Mouse (Mus musculus) forebrain, embryonic 11.5 days (tissue): Measurements from ENCODE around the gene Plekhh1. TPM values are rescaled to one million over a fixed set of nuclear protein-coding genes. Genes with fewer than 3 reads are reported as not detected.
A peak's percentile ranks its signal among the peaks of the same experiment; 100 is the strongest.

Experiments used
- ATAC-seq: fragments of 200-750 bp; cut with Nextera tagmentation; replicated peaks from 2 replicates; pipeline ENCODE4 v1.8.0; 2017; ENCODE audit warnings: moderate TSS enrichment; ENCODE audit not compliant: low FRiP score
- DNase-seq: peaks from one replicate; pipeline ENCODE4 v3.0.0-alpha.2; 2017; ENCODE audit warnings: low spot score
- H3K27ac ChIP-seq: fragments of 300-500 bp; sonication (generic); 2 replicates; pipeline ENCODE4 v1.5.1; 2014; ENCODE audit warnings: low read depth, low read length
- H3K27me3 ChIP-seq: fragments of 300-500 bp; sonication (generic); 2 replicates; pipeline ENCODE4 v1.6.1; 2014; ENCODE audit warnings: mild to moderate bottlenecking, low read length, mixed read lengths; ENCODE audit not compliant: control insufficient read depth, insufficient read depth
- H3K36me3 ChIP-seq: fragments of 300-500 bp; sonication (generic); 2 replicates; pipeline ENCODE4 v1.6.1; 2014; ENCODE audit warnings: mild to moderate bottlenecking, low read length, moderate library complexity, mixed read lengths; ENCODE audit not compliant: control insufficient read depth, insufficient read depth
- H3K4me1 ChIP-seq: fragments of 300-500 bp; sonication (generic); replicated peaks from 2 replicates; pipeline ENCODE4 v1.6.1; 2014; ENCODE audit warnings: low read length, mixed read lengths; ENCODE audit not compliant: control insufficient read depth, insufficient read depth
- H3K4me2 ChIP-seq: fragments of 300-500 bp; sonication (generic); 2 replicates; pipeline ENCODE4 v1.6.1; 2014; ENCODE audit warnings: low read depth, mild to moderate bottlenecking, low read length, moderate library complexity, mixed read lengths; ENCODE audit not compliant: severe bottlenecking
- H3K4me3 ChIP-seq: fragments of 300-500 bp; sonication (generic); 2 replicates; pipeline ENCODE4 v1.5.1; 2014; ENCODE audit warnings: low read depth, low read length
- H3K9ac ChIP-seq: fragments of 300-500 bp; sonication (generic); 2 replicates; pipeline ENCODE4 v1.6.1; 2014; ENCODE audit warnings: low read length
- H3K9me3 ChIP-seq: fragments of 300-500 bp; sonication (generic); 2 replicates; pipeline ENCODE4 v1.6.1; 2016; ENCODE audit warnings: low read length, mixed read lengths; ENCODE audit not compliant: control insufficient read depth
- WGBS: fragments of 180-500 bp; shearing (Covaris S2); extraction: QIAGEN DNeasy Blood & Tissue Kit; methylation state at CpG from one replicate; pipeline ENCODE4 v1.1.7; 2014; 5-methylcytosine and 5-hydroxymethylcytosine counted together
- polyA plus RNA-seq: library from polyadenylated mRNA; unstranded; fragments of >200 nt; fragmentation: Nextera tagmentation; extraction: Ambion mirVana; gene quantifications from 2 replicates; pipeline ENCODE4 v1.2.1, GENCODE M21; 2014

Plekhh1 gene
- polyA plus RNA-seq = 6.9 and 8.4 TPM in 2 replicates

DNA sequence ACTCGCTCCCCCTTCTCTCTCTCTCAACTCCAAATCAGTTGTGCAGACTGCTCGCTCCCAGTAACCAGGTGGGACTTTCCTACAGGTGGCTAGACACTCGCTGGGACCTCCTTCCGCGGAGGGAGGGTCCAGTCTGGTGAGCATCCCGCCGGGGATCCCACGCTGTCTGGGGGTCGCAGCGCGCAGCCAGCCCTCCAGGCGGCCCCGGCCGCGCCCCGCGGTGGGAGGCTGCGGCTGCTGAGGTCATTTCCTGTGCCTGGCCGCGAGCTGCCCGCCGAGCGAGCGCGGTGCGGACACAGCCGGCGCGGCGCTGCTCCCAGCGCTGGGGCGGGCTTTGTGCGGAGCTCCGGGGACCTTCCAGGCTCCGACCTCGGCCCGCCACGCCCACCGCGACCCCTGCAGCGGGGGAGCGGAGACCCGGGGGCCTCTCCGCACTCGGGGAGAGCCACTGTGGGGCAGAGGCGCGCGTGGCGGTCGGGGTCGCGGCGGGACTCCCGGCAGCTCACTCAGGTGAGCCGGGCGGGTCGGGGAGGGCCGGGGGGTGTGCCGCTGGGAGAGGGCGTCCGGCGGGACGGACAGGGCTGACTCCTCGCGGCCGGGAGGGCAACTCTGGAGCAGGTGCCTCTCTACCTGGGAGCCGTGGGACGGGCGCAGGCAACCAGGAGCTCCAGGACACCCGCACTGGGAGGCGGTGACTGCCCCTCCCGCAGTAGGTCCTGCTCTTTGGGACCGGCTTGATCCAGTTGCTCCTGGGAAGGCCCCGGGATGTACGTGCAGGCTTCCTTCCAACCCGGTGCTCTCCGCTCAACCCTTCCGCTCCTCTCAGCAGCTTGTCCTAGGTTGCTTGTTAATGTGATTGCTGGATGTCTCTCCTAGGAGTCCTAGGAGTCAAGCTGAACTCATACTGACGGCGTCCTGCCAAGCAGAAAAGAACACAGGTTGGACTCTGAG is at the start of gene Plekhh1:
TSS of gene Plekhh1 (plus strand) at position 253 of the 951 bp plus-strand sequence.
- Histone ChIP-seq H3K36me3 (no peaks in the 10 kb centered on the region), H3K4me3 (peak within 1 kb of the TSS; percentile 90), H3K27me3 (no peaks in the 10 kb centered on the region), H3K27ac (peak within 1 kb of the TSS; percentile 37; the same call in 1 of the 2 replicates), H3K9ac (peak within 1 kb of the TSS; percentile 93), H3K4me1 (no peaks in the 10 kb centered on the region), H3K4me2 (peak within 1 kb of the TSS; percentile 94), H3K9me3 (no peaks in the 10 kb centered on the region)
- under 1% methylated on average over 72 of the region's 80 CpGs for WGBS
- ATAC-seq (peak; percentile 91), DNase-seq (peak; percentile 85)

DNA sequence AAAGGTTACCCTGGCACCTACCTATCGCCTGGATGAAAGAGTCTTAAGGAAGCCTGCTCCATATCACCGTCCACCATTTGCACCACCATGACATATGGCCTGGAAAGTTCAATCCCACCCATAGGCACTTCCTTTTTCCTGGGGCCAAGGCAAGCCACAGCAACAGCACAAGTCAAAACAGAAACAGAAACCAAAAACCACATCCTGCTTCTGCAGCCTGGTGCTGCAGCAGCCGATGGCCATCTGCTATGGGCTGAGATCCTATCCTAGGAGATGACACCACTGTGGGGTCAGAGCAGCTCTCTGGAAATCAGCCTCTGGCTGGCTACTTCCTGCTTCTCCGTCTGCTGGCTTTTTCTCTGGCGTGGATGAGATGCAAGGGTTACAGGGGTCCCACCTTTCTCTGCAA is 48.3 kb upstream of the Plekhh1 start:
- Histone ChIP-seq H3K9ac (no peak overlapping the region), H3K36me3 (no peaks in the 10 kb centered on the region), H3K27me3 (no peaks in the 10 kb centered on the region), H3K4me1 (no peaks in the 10 kb centered on the region), H3K4me2 (no peak overlapping the region), H3K4me3 (no peak overlapping the region), H3K27ac (no peak overlapping the region), H3K9me3 (no peaks in the 10 kb centered on the region)
- no peak for DNase-seq
- 89% methylated on average over 5 of the region's 5 CpGs for WGBS
- ATAC-seq = no peak

DNA sequence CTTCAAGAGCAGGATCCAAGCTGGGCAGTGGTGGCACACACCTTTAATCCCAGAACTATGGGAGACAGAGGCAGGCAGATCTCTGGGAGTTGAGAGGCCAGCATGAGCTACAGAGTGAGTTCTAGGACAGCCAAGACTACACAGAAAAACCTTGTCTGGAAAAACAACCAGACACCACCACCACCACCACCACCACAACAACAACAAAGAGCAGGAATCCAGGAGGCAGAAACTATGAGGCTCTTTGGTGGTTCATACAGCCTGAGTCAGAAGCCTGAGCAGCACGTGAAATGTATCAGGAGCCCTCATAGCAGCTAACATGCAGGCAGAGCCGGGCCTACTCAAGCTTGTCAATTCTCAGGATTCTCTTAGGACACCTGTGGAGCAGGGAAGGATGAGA is 47.8 kb upstream of the Plekhh1 start:
- ATAC-seq = no peak
- DNase-seq = no peak
- Histone ChIP-seq H3K36me3 (no peaks in the 10 kb centered on the region), H3K4me3 (no peak overlapping the region), H3K9me3 (no peaks in the 10 kb centered on the region), H3K4me2 (no peak overlapping the region), H3K9ac (no peak overlapping the region), H3K27ac (no peak overlapping the region), H3K4me1 (no peaks in the 10 kb centered on the region), H3K27me3 (no peaks in the 10 kb centered on the region)
- 94% methylated on average over 2 of the region's 2 CpGs for whole genome bisulfite sequencing

DNA sequence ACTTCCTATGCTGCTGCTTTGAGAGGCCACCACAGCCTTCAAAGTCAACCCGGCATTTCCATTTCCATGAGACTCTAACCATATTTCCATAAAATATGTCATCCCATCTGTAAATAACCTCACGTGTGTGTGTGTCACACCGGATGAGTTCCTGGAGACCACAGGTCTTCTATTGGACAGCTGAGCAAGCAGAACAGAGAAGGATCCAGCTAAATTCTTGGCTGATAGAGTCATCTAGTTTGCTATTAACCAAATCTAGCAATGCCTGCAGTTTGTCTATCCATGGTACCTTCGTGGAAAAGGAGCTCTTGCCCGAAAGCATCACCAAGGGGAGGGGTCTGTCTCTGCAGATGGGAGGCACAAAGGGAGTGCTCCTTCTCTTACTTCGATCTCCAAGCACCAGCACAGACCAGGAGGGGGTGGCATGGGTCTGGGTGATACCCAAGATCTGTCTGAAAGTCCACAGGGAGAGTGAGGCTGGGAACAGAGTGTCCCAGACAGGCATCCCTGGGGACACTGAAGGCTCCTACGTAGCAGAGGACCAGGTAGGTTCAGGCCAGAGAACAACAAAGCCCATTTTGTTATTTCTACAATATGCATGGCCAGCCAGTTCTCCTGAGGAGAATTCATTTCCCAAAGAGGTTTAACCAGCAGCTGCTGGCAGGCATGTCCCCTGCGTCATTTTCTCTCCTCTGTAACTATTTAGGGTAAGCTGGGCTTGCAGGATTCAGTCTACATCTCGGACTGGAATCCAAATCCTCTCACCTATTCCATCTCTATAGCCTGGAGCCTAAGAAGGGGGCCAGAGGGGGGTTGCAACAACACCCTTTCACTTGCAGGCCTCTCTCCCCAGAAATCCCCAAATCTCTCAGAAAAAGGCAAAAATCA is 46.8 kb upstream of the Plekhh1 start:
- DNase-seq (no peak), ATAC-seq (no peak)
- Histone ChIP-seq H3K4me1 (no peaks in the 10 kb centered on the region), H3K4me3 (no peak overlapping the region), H3K9me3 (no peaks in the 10 kb centered on the region), H3K27ac (no peak overlapping the region), H3K36me3 (no peaks in the 10 kb centered on the region), H3K4me2 (no peak overlapping the region), H3K9ac (no peak overlapping the region), H3K27me3 (no peaks in the 10 kb centered on the region)
- 74% methylated on average over 9 of the region's 9 CpGs for WGBS

DNA sequence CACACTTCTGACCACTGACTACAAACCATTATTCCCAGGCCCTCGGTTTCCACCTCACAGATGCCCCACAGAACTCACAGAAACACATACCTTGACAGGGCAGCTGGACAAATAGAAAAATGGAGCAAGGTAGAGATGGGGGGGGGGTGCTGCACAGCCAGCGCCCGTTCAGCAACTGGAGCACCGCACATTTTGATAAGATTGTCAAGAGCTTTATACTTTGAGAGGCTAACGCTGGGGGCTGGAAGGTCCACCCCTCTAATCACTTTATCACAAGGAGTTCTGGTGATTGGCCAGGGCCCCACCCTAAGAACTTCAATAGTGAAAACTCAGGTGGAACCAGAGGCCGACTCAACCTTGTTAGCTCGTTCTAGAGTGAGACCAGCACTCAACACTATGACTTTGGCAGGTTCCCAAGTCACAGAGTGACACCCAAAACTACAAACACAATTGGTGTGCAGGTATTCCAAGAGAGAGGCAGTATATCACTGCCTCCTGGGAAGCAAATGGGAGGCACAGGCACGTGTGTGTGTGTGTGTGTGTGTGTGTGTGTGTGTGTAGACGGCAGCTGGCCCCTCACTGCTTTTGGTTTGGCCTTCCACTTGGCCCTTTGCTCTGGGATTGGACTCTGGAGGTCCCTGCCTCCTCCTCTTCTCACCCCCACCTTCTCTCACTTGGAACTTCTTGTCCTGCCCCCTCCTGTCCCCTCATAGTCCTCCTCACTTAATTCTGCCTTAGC is 45.5 kb upstream of the Plekhh1 start:
- ATAC-seq (no peak), DNase-seq (no peak)
- H3K4me2 ChIP-seq = no peak overlapping the region
- no peaks in the 10 kb centered on the region for H3K27me3 ChIP-seq
- no peak overlapping the region for H3K27ac ChIP-seq
- no peak overlapping the region for H3K4me3 ChIP-seq
- no peaks in the 10 kb centered on the region for H3K9me3 ChIP-seq
- 83% methylated on average over 9 of the region's 9 CpGs for WGBS
- H3K36me3 ChIP-seq = no peaks in the 10 kb centered on the region
- H3K4me1 ChIP-seq = no peaks in the 10 kb centered on the region
- H3K9ac ChIP-seq = no peak overlapping the region

DNA sequence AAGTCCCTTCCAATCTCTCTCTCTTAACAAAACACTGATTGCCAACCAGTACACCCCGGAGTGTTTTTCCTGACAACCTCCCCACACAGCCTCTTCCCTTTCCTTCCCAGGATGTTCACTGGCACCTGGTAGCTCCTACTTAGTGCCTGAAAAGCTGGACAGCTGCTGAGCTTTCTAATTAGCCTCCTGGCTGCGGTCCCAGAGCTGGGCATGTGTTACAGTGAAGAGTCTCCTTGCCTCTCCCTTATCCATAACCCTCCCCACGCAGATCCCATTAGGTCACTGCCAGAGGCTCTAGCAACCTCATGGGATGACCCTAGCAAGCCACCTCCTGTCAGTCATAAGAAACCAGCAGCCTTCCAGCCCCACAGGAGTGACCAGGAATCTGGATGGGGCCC is 44.9 kb upstream of the Plekhh1 start:
- Histone ChIP-seq H3K27ac (no peak overlapping the region), H3K36me3 (no peaks in the 10 kb centered on the region), H3K4me3 (no peak overlapping the region), H3K9me3 (no peaks in the 10 kb centered on the region), H3K4me2 (no peak overlapping the region), H3K9ac (no peak overlapping the region), H3K4me1 (no peaks in the 10 kb centered on the region), H3K27me3 (no peaks in the 10 kb centered on the region)
- DNase-seq = no peak
- no peak for ATAC-seq
- 69% methylated on average over 3 of the region's 3 CpGs for WGBS

DNA sequence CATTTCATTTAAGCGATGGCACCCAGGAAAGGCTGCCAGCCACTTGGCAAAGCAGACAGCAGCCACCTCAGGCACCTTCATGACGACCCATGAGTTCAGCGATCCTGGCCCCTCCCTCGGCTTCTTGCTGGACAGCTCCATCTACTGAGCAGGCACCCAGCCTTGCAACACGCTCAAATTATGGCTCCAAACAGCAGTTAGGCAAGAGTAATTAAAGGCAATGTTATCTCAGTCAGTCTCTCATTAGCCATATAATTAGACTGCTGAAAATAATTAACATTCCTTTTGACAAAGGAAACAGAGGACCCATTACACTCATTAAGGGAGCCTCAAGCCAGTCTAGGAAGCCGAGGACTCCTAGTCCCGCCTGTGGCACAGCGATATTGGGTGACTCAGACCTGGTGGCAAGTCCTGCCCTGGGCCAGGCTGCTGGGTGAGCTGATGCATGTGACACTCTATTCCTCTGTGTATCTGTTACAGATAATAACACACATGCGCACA is 41.3 kb upstream of the Plekhh1 start:
- 55% methylated on average over 9 of the region's 9 CpGs for WGBS
- ATAC-seq (peak; percentile 83), DNase-seq (peak; percentile 62)

DNA sequence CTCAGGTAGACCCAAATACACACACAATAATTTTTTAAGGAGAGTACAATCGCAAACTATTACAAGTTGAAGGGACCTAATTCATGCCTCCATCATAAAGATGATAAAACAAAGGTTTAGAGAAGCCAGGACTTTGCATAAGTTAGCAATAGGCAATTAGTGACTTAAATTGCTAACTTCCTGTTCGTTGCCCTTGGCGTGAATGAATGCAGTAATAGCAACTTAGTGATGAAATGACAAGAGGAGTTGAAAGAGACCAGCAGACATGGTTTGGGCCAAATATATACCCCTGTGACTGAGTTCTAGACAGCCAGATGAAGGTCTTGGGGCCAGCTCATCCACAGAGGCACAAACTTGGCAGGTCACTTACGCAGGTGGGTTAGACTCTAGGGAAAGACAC is 32.7 kb upstream of the Plekhh1 start:
- no peaks in the 10 kb centered on the region for H3K4me1 ChIP-seq
- WGBS = 84% methylated on average over 4 of the region's 4 CpGs
- DNase-seq (no peak), ATAC-seq (no peak)
- no peaks in the 10 kb centered on the region for H3K9me3 ChIP-seq
- H3K36me3 ChIP-seq = no peaks in the 10 kb centered on the region
- no peak overlapping the region for H3K9ac ChIP-seq
- H3K27ac ChIP-seq = no peak overlapping the region
- no peak overlapping the region for H3K4me2 ChIP-seq
- no peaks in the 10 kb centered on the region for H3K27me3 ChIP-seq
- H3K4me3 ChIP-seq = no peak overlapping the region

More for the DNA sequence above, 41.3 kb upstream of the Plekhh1 start:
- Histone ChIP-seq H3K4me1 (no peaks in the 10 kb centered on the region), H3K27ac (no peak overlapping the region), H3K4me2 (no peak overlapping the region), H3K27me3 (no peaks in the 10 kb centered on the region), H3K4me3 (no peak overlapping the region), H3K36me3 (no peaks in the 10 kb centered on the region), H3K9me3 (no peaks in the 10 kb centered on the region), H3K9ac (no peak overlapping the region)
